Mouse (Mus musculus): Measurements from ENCODE around the gene Mrs2. TPM values are rescaled to one million over a fixed set of nuclear protein-coding genes. Genes with fewer than 3 reads are reported as not detected.

Mrs2 gene
- 33.8 TPM for polyA plus RNA-seq (2014; fragmentation: Illumina TruSeq; extraction: RNeasy Lipid Tissue Mini Kit (QIAGEN cat#74804); ENCODE audit: low replicate concordance)

DNA sequence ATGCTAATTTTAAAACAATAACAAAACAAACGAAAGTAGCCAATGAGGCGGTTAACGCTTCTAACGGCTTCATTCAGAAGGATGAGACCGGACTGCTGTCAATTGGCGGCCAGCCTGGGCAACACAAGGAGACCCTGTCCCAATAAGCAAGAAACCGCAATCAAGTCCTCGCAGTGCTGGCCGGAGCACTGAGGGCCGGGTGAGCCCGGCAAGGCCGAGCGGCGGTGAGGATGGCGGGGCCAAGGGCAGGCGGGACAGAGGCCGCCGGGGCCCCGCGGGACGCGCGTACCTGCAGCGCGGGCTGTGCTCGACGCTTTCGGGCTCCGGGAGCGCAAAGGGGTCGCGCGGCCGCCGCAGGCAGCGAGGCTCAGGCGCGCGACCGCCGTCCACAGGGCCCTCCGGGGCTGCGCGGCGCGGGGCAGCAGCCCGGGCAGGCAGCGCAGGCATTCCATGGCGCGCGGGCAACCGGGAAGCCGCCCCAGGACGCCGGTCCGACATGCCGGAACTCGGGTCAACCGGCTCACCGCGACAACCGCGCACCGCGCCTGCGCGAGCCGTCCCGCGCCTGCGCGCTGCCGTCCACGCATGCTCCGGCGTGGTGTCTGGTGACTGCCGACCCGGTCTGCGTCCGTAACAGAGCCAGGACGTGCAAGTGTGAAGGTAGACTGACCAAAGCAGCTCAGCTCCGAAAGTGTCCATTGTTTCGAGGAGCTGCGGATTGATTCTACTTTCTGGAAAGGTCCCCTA, at the start of gene Mrs2:
Gene Mrs2 (minus strand): TSS at position 587 of the 747 bp plus-strand sequence.

DNA sequence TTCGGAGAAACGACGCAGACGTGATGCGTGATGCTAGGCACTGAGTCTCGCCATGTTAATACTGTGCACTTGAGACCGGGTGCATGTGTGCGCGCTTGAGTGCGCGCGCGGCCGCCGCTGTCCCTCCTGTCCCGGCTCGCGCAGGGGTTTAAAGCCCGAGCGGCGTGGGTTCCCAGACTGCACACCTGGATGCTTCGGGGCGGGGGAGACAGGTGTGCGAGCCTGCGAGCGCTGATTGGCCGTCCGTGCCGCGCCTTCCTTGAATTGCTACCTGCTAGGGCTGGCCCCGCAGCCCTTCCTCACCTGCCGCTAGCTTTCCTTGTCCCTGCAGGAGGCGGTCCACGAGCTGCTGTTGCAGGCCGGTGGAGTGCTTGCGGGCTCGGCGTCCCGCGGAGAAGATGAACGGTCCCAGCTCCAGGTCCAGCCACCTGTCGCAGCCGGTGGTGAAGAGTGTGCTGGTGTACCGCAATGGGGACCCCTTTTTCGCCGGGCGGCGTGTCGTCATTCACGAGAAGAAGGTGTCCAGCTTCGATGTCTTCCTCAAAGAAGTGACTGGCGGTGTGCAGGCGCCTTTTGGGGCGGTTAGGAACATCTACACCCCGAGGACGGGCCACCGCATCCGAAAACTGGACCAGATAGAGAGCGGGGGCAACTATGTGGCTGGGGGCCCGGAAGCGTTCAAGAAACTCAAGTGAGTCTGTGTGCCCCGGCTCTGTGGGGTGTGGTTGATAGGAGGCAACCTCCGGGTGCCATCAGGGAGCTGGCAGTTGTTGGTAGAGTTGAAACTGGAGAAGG, 35.9 kb upstream of the Mrs2 start, which contains the start of gene Dcdc2a:
Gene Dcdc2a (plus strand): TSS at position 132 of the 795 bp plus-strand sequence.

DNA sequence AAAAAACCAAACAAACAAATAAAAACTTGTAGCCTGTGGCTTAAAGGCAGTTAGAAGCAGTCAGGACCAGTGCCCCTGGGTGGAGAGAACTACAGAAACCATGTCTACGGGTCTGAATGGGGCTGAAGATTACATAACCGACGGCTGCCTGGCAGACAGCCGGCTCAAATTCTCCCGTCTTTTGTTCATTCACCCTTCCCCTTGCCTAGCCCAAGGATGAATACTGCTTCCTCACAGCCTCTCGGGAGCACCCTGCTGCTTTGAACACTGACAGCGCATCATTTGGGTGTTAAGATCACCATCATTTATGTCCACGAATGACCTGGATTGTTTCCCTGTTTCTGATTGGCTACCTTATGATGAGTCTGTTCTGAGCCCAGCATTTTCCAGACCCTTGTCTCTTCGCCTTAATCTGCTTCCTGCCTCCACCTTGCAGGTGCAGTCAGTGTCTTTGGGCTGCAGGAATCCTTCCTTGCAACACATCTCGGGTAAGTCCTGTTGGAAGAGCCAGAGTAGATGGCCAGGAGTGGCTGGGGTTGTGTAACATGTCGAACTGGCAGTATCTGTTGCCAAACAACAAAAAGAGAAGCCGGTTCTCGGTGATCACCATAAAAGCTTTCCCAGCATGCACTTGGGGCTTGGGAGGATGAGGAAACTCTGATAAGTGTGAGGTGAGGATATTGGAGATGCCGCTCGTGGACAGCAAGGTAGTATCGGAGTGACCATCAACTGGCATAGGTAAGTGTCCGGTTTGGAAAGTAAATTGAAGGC, 77.5 kb downstream of the Mrs2 start, which contains the start of gene Gpld1:
Gene Gpld1 (plus strand): TSS at position 641 of the 771 bp plus-strand sequence.

Other genes starting within 250 kb of the Mrs2 start
- 313 TPM for gene BC005537, start 218.7 kb downstream of the Mrs2 start, polyA plus RNA-seq (2014; fragmentation: Illumina TruSeq; extraction: RNeasy Lipid Tissue Mini Kit (QIAGEN cat#74804); ENCODE audit: low replicate concordance)
- 119 TPM for gene Acot13, start 188.8 kb downstream of the Mrs2 start, polyA plus RNA-seq (2014; fragmentation: Illumina TruSeq; extraction: RNeasy Lipid Tissue Mini Kit (QIAGEN cat#74804); ENCODE audit: low replicate concordance)
- 357 TPM for gene Tdp2, start 188.7 kb downstream of the Mrs2 start, polyA plus RNA-seq (2014; fragmentation: Illumina TruSeq; extraction: RNeasy Lipid Tissue Mini Kit (QIAGEN cat#74804); ENCODE audit: low replicate concordance)
- 11.2 TPM for gene D130043K22Rik, start 175.2 kb downstream of the Mrs2 start, polyA plus RNA-seq (2014; fragmentation: Illumina TruSeq; extraction: RNeasy Lipid Tissue Mini Kit (QIAGEN cat#74804); ENCODE audit: low replicate concordance)
- gene Aldh5a1, start 82.7 kb downstream of the Mrs2 start, polyA plus RNA-seq (2014; fragmentation: Illumina TruSeq; extraction: RNeasy Lipid Tissue Mini Kit (QIAGEN cat#74804); ENCODE audit: low replicate concordance) = 14.3 TPM
- 3.7 TPM for gene Gpld1, start 77.2 kb downstream of the Mrs2 start, polyA plus RNA-seq (2014; fragmentation: Illumina TruSeq; extraction: RNeasy Lipid Tissue Mini Kit (QIAGEN cat#74804); ENCODE audit: low replicate concordance)
- 0.22 TPM for gene Dcdc2a, start 35.6 kb upstream of the Mrs2 start, polyA plus RNA-seq (2014; fragmentation: Illumina TruSeq; extraction: RNeasy Lipid Tissue Mini Kit (QIAGEN cat#74804); ENCODE audit: low replicate concordance)